Mouse (Mus musculus) liver, embryonic 13.5 days (tissue): ENCODE results near the gene Kcne1. TPM values are rescaled to one million over a fixed set of nuclear protein-coding genes. Genes with fewer than 3 reads are reported as not detected.
A peak's percentile ranks its signal among the peaks of the same experiment; 100 is the strongest.

Experiments
- ATAC-seq: fragments of 200-750 bp; cut with Nextera tagmentation; 2 replicates; pipeline ENCODE4 v1.8.0; 2017; ENCODE audit warnings: low read depth, mild to moderate bottlenecking, moderate number of reproducible peaks, moderate library complexity
- DNase-seq: peaks from one replicate; pipeline ENCODE4 v3.0.0; 2022
- H3K27ac ChIP-seq: fragments of 300-500 bp; sonication (generic); 2 replicates; pipeline ENCODE4 v1.5.1; 2015; ENCODE audit warnings: moderate library complexity, mild to moderate bottlenecking, inconsistent platforms
- H3K27me3 ChIP-seq: fragments of 300-500 bp; sonication (generic); 2 replicates; pipeline ENCODE4 v1.6.1; 2015; ENCODE audit warnings: mild to moderate bottlenecking, inconsistent platforms
- H3K36me3 ChIP-seq: fragments of 300-500 bp; sonication (generic); 2 replicates; pipeline ENCODE4 v1.6.1; 2015; ENCODE audit warnings: mild to moderate bottlenecking, inconsistent platforms
- H3K4me1 ChIP-seq: fragments of 300-500 bp; sonication (generic); replicated peaks from 2 replicates; pipeline ENCODE4 v1.6.1; 2015; ENCODE audit warnings: inconsistent platforms
- H3K4me2 ChIP-seq: fragments of 300-500 bp; sonication (generic); 2 replicates; pipeline ENCODE4 v1.6.1; 2015; ENCODE audit warnings: inconsistent platforms, mild to moderate bottlenecking, moderate library complexity
- H3K4me3 ChIP-seq: fragments of 300-500 bp; sonication (generic); replicated peaks from 2 replicates; pipeline ENCODE4 v1.5.1; 2015; ENCODE audit warnings: mild to moderate bottlenecking, inconsistent platforms
- H3K9ac ChIP-seq: fragments of 300-500 bp; sonication (generic); 2 replicates; pipeline ENCODE4 v1.6.1; 2015; ENCODE audit warnings: mild to moderate bottlenecking, inconsistent platforms
- H3K9me3 ChIP-seq: fragments of 300-500 bp; sonication (generic); replicated peaks from 2 replicates; pipeline ENCODE4 v1.6.1; 2016; ENCODE audit warnings: inconsistent platforms
- WGBS: fragments of 180-500 bp; shearing (Covaris S2); methylation state at CpG from one replicate; pipeline ENCODE4 v1.1.7; 2015; ENCODE audit not compliant: insufficient replicate concordance; 5-methylcytosine and 5-hydroxymethylcytosine counted together
- polyA plus RNA-seq: library from polyadenylated mRNA; unstranded; fragments of >200 nt; fragmentation: Nextera tagmentation; extraction: Ambion mirVana; gene quantifications from 2 replicates; pipeline ENCODE4 v1.2.1, GENCODE M21; 2015

The Kcne1 gene
- polyA plus RNA-seq, 1 experiment from 2014 or later, result 0.17 TPM

GRCm38 (mm10) chr16:92305519-92305918, 53.7 kb downstream of the Kcne1 start:
- ATAC-seq, result no peak
- Histone ChIP-seq H3K4me3 (no peak overlapping the region), H3K27me3 (no peaks in the 10 kb centered on the region), H3K9me3 (no peaks in the 10 kb centered on the region), H3K9ac (no peak overlapping the region), H3K27ac (no peak overlapping the region), H3K4me2 (no peak overlapping the region), H3K4me1 (peaks cover 30% of the 10 kb centered on the region), H3K36me3 (peaks cover 10% of the 10 kb centered on the region)
- no peak for DNase-seq
- 86% methylated on average over 2 of the region's 2 CpGs for WGBS

- H3K4me2 ChIP-seq, result peak overlapping the region; percentile 83
- H3K9ac ChIP-seq, result peak overlapping the region; percentile 78; the same call in 1 of the 2 replicates
- H3K4me3 ChIP-seq, result 0 out of 2 replicates have a peak overlapping the region, but pooled peaks have one; percentile 75
- WGBS, result 57% methylated on average over 5 of the region's 5 CpGs
- peaks cover 10% of the 10 kb centered on the region for H3K36me3 ChIP-seq
- H3K27ac ChIP-seq, result peak overlapping the region; percentile 48; the same call in 1 of the 2 replicates
- DNase-seq, result no peak
- H3K9me3 ChIP-seq, result no peaks in the 10 kb centered on the region
- no peaks in the 10 kb centered on the region for H3K27me3 ChIP-seq
- H3K4me1 ChIP-seq, result peaks cover 34% of the 10 kb centered on the region
- no peak for ATAC-seq
These were observed 56.8 kb downstream of the Kcne1 start for GRCm38 (mm10) chr16:92302506-92302905.

- peak overlapping the region; percentile 48 for H3K27ac ChIP-seq
- H3K9ac ChIP-seq, result peak overlapping the region; percentile 78
- H3K9me3 ChIP-seq, result no peaks in the 10 kb centered on the region
- ATAC-seq, result no peak
- peaks cover 34% of the 10 kb centered on the region for H3K4me1 ChIP-seq
- H3K27me3 ChIP-seq, result no peaks in the 10 kb centered on the region
- peaks cover 5% of the 10 kb centered on the region for H3K36me3 ChIP-seq
- H3K4me2 ChIP-seq, result peak overlapping the region; percentile 83
- H3K4me3 ChIP-seq, result peak overlapping the region; percentile 75
- no peak for DNase-seq
- 32% methylated on average over 5 of the region's 5 CpGs for WGBS
These were observed 57.3 kb downstream of the Kcne1 start for GRCm38 (mm10) chr16:92301989-92302388.

DNA sequence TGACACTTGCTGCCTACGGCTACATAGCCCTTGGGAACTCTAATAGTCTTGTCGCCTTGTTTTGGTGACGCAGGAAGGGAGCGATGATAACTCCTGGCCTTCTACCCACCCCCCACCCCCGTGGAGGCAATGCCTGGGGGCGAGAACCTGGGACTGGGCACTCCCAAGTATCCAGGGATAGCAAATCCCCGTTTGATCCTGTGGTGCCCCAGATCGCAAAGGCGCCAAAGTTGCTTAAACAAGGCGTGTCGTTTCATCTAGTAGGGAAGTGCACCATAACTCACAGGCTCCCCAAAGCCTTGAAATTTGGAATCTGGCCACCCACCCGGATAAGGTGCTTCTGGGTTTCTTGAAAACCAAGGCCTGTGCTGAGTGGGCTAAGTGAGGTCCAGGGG, 57.9 kb downstream of the Kcne1 start:
- Histone ChIP-seq H3K9me3 (no peaks in the 10 kb centered on the region), H3K4me1 (peaks cover 34% of the 10 kb centered on the region), H3K4me3 (peak overlapping the region; percentile 75), H3K4me2 (peak overlapping the region; percentile 83), H3K36me3 (no peaks in the 10 kb centered on the region), H3K9ac (peak overlapping the region; percentile 78), H3K27ac (peak overlapping the region; percentile 48), H3K27me3 (no peaks in the 10 kb centered on the region)
- ATAC-seq (peak; percentile 56; the same call in 1 of the 2 replicates), DNase-seq (peak; percentile 20)
- under 1% methylated on average over 12 of the region's 12 CpGs for WGBS

GRCm38 (mm10) chr16:92300649-92301411, 58.4 kb downstream of the Kcne1 start, which contains the start of gene Smim11:
Gene Smim11, plus strand, starts transcription at chr16:92301286.
- Histone ChIP-seq H3K9ac (peak within 1 kb of the TSS; percentile 78), H3K4me3 (peak within 1 kb of the TSS; percentile 75), H3K27ac (peak within 1 kb of the TSS; percentile 48), H3K4me2 (peak within 1 kb of the TSS; percentile 83), H3K27me3 (no peaks in the 10 kb centered on the region), H3K36me3 (no peaks in the 10 kb centered on the region), H3K9me3 (no peaks in the 10 kb centered on the region), H3K4me1 (peaks cover 34% of the 10 kb centered on the region)
- WGBS, result 10% methylated on average over 32 of the region's 32 CpGs
- DNase-seq (peak; percentile 91), ATAC-seq (peak; percentile 91)

Other genes starting within 250 kb of the Kcne1 start
- 0.06 TPM in 1 of 2 replicates, not detected in the other for gene Kcne2, start 67.1 kb downstream of the Kcne1 start, polyA plus RNA-seq
- 65.6 and 74.9 TPM in 2 replicates for gene Smim11, start 58.2 kb downstream of the Kcne1 start, polyA plus RNA-seq
- not detected in 2 replicates for gene Fam243, start 38.0 kb downstream of the Kcne1 start, polyA plus RNA-seq
- gene Rcan1, start 111.4 kb upstream of the Kcne1 start, polyA plus RNA-seq, result 9.4 and 11.4 TPM in 2 replicates
- 0.61 and 0.70 TPM in 2 replicates for gene Clic6, start 126.3 kb upstream of the Kcne1 start, polyA plus RNA-seq